Mouse (Mus musculus) small intestine, adult 2 months (tissue): Measurements from ENCODE around the gene Fxyd7. TPM values are rescaled to one million over a fixed set of nuclear protein-coding genes. Genes with fewer than 3 reads are reported as not detected.

Experiments
- H3K27ac ChIP-seq: fragments of 200-500 bp; 2 replicates; pipeline ENCODE4 v1.5.1; 2012; ENCODE audit warnings: low read depth, low read length, control low read depth, inconsistent platforms; ENCODE audit not compliant: insufficient read depth
- H3K27me3 ChIP-seq: fragments of 200-500 bp; 2 replicates; pipeline ENCODE4 v1.6.1; 2012; ENCODE audit warnings: mild to moderate bottlenecking, moderate library complexity, low read length, inconsistent platforms; ENCODE audit not compliant: control insufficient read depth, insufficient read depth
- H3K36me3 ChIP-seq: fragments of 200-500 bp; 2 replicates; pipeline ENCODE4 v1.6.1; 2012; ENCODE audit warnings: mild to moderate bottlenecking, low read length, control low read depth, inconsistent platforms; ENCODE audit not compliant: control insufficient read depth, insufficient read depth
- H3K4me1 ChIP-seq: fragments of 200-500 bp; 2 replicates; pipeline ENCODE4 v1.6.1; 2012; ENCODE audit warnings: low read length, inconsistent platforms, mixed read lengths; ENCODE audit not compliant: control insufficient read depth, insufficient read depth, insufficient read length
- H3K4me3 ChIP-seq: fragments of 200-500 bp; 2 replicates; pipeline ENCODE4 v1.5.1; 2012; ENCODE audit warnings: low read depth, mild to moderate bottlenecking, control low read depth, inconsistent platforms, low read length, moderate library complexity
- CTCF ChIP-seq: fragments of 200-500 bp; IDR thresholded peaks from 2 replicates; pipeline ENCODE4 v1.5.1; 2012; ENCODE audit warnings: low read depth, mild to moderate bottlenecking, control low read depth, inconsistent platforms, low read length, moderate library complexity, mixed read lengths; ENCODE audit not compliant: insufficient replicate concordance, insufficient read length; ENCODE audit errors: extremely low read depth
- POLR2A ChIP-seq: fragments of 200-500 bp; IDR thresholded peaks from 2 replicates; pipeline ENCODE4 v1.6.1; 2012; ENCODE audit warnings: low read depth, mild to moderate bottlenecking, control low read depth, inconsistent platforms, low read length, moderate library complexity
- WGBS: fragments of 180-500 bp; shearing (Covaris S2); methylation state at CpG from one replicate; pipeline ENCODE4 v1.1.7; 2018; 5-methylcytosine and 5-hydroxymethylcytosine counted together
- polyA plus RNA-seq: library from polyadenylated mRNA; depleted of rRNA; stranded (reverse); fragments of >200 nt; gene quantifications from 2 replicates; pipeline ENCODE4 v1.2.3, GENCODE M21; 2012; rRNA removed

Fxyd7 gene
- polyA plus RNA-seq, 1 experiment = 2.6 TPM

DNA sequence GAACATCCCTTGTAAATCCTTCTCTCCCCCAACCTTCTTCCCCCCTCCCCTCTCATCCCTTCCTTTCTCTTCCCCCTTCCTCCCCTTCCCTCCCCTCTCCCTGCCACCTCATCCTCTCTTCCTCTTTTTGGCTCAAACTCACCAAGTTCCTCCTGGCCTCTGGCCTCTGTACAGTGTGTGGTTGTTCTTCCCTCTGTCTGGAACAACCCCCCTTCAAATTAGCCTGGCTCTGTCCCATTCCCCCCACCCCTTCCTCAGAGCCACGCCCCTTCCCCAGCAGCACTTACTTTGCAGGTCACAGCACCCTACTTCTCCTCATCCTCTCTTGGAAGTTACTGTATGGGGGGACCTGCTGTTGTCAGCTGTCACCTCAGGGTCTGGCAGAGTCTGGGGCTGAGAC, 43.1 kb downstream of the Fxyd7 start:
- no peaks in the 10 kb centered on the region for H3K27me3 ChIP-seq
- H3K4me1 ChIP-seq = peaks cover 3% of the 10 kb centered on the region; the same call in 1 of the 2 replicates
- no peak overlapping the region for H3K27ac ChIP-seq
- TF ChIP-seq POLR2A = no peak
- no peak for TF ChIP-seq CTCF
- no peak overlapping the region for H3K4me3 ChIP-seq
- 48% methylated on average over 1 of the region's 1 CpGs for WGBS
- H3K36me3 ChIP-seq = no peaks in the 10 kb centered on the region

DNA sequence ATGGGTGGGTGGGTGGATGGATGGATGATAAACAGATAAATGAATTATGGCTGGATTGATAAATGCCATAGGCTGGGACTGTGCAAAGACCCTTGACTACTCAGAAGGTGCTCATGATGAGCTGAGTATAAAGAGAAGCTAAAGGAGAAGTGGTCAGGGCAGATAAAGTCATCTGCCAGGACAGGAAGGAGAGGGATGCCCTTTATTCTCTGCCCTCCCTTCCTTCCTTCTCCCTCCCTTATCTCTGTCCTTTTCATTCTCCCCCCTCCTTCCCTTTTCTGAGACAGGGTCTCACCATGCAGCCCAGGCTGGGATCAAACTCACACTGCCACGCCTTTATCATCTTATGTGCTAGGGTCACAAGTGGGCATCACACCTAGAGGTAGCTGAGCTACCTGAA, 43.5 kb downstream of the Fxyd7 start:
- TF ChIP-seq POLR2A = no peak
- no peak for TF ChIP-seq CTCF
- Histone ChIP-seq H3K27ac (no peak overlapping the region), H3K27me3 (no peaks in the 10 kb centered on the region), H3K36me3 (no peaks in the 10 kb centered on the region), H3K4me1 (peaks cover 3% of the 10 kb centered on the region; the same call in 1 of the 2 replicates), H3K4me3 (no peak overlapping the region)
- WGBS = 58% methylated on average over 1 of the region's 1 CpGs

GRCm38 (mm10) chr7:31002650-31003049, 48.6 kb downstream of the Fxyd7 start:
- 54% methylated on average over 8 of the region's 8 CpGs for WGBS
- TF ChIP-seq CTCF = no peak
- TF ChIP-seq POLR2A = no peak
- Histone ChIP-seq H3K36me3 (no peaks in the 10 kb centered on the region), H3K27me3 (no peaks in the 10 kb centered on the region), H3K4me3 (no peak overlapping the region), H3K27ac (peak overlapping the region; percentile 23; the same call in 1 of the 2 replicates), H3K4me1 (peaks cover 11% of the 10 kb centered on the region)

DNA sequence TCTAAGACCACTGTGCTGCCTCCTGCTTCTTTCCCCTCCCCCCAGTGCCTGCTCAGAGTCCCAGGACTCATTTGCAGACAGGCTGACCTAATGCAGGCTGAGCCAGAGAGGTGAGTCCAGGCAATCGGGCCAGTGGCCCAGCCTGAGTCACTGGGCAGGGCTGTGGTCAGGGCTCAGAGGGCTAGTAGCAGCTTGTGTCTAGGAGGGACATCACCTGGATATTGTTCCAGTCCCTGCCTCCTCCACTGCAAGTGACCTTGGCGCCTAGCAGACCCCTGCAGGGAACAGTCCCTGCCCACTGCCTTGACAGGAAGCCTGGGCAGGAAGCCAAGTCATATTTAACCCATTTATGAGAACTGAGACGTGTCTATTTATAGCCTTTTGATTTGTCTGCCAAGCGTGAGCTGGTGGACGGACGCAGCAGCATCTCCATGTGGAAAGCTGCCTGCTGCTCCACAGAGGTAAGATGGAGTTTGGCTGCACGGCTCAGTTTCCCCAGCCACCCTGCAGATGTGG, 50.7 kb downstream of the Fxyd7 start:
- 5% methylated on average over 7 of the region's 7 CpGs for WGBS
- Histone ChIP-seq H3K27me3 (no peaks in the 10 kb centered on the region), H3K4me1 (peaks cover 11% of the 10 kb centered on the region), H3K4me3 (peak overlapping the region; percentile 39), H3K27ac (peak overlapping the region; percentile 64), H3K36me3 (no peaks in the 10 kb centered on the region)
- TF ChIP-seq POLR2A = no peak
- TF ChIP-seq CTCF = no peak

- Histone ChIP-seq H3K27me3 (no peaks in the 10 kb centered on the region), H3K4me1 (peaks cover 8% of the 10 kb centered on the region), H3K27ac (no peak overlapping the region), H3K36me3 (no peaks in the 10 kb centered on the region), H3K4me3 (no peak overlapping the region)
- 93% methylated on average over 2 of the region's 2 CpGs for WGBS
- TF ChIP-seq POLR2A (no peak), CTCF (no peak)
Measured at GRCm38 (mm10) chr7:30996491-30996890, 54.8 kb downstream of the Fxyd7 start.

- 89% methylated on average over 5 of the region's 5 CpGs for WGBS
- Histone ChIP-seq H3K4me3 (no peak overlapping the region), H3K27me3 (no peaks in the 10 kb centered on the region), H3K36me3 (no peaks in the 10 kb centered on the region), H3K4me1 (no peaks in the 10 kb centered on the region; the same call in 1 of the 2 replicates), H3K27ac (no peak overlapping the region)
- TF ChIP-seq CTCF (no peak), POLR2A (no peak)
Measured at GRCm38 (mm10) chr7:30993986-30994385, 57.3 kb downstream of the Fxyd7 start.

Other genes with a start within 250 kb of the Fxyd7 start
- 9.1 and 9.5 TPM in 2 replicates for gene Ffar2, start 227.7 kb downstream of the Fxyd7 start, polyA plus RNA-seq
- gene Ffar3, start 195.3 kb downstream of the Fxyd7 start, polyA plus RNA-seq = 0.90 and 3.5 TPM in 2 replicates
- gene Ffar1, start 189.9 kb downstream of the Fxyd7 start, polyA plus RNA-seq = 0.66 and 2.2 TPM in 2 replicates
- gene Cd22, start 171.1 kb downstream of the Fxyd7 start, polyA plus RNA-seq = 4.5 and 9.2 TPM in 2 replicates
- gene Mag, start 136.6 kb downstream of the Fxyd7 start, polyA plus RNA-seq = 0.48 and 0.52 TPM in 2 replicates
- 0.76 and 58.9 TPM in 2 replicates for gene Hamp2, start 126.8 kb downstream of the Fxyd7 start, polyA plus RNA-seq
- 0.65 TPM in 1 of 2 replicates, not detected in the other for gene Hamp, start 107.4 kb downstream of the Fxyd7 start, polyA plus RNA-seq
- gene Usf2, start 94.7 kb downstream of the Fxyd7 start, polyA plus RNA-seq = 78.9 and 162 TPM in 2 replicates
- gene Lsr, start 78.0 kb downstream of the Fxyd7 start, polyA plus RNA-seq = 267 and 816 TPM in 2 replicates
- 4.4 and 9.8 TPM in 2 replicates for gene Fam187b, start 77.7 kb downstream of the Fxyd7 start, polyA plus RNA-seq
- gene Fxyd5, start 9.0 kb downstream of the Fxyd7 start, polyA plus RNA-seq = 24.8 and 31.8 TPM in 2 replicates
- 35.6 and 41.4 TPM in 2 replicates for gene Fxyd1, start 5.7 kb upstream of the Fxyd7 start, polyA plus RNA-seq
- 2.5 and 3.0 TPM in 2 replicates for gene Lgi4, start 7.9 kb upstream of the Fxyd7 start, polyA plus RNA-seq
- 22.7 and 60.7 TPM in 2 replicates for gene Fxyd3, start 25.2 kb upstream of the Fxyd7 start, polyA plus RNA-seq
- gene Hpn, start 63.8 kb upstream of the Fxyd7 start, polyA plus RNA-seq = 4.2 and 27.5 TPM in 2 replicates
- gene Scn1b, start 75.5 kb upstream of the Fxyd7 start, polyA plus RNA-seq = 11.1 and 19.6 TPM in 2 replicates
- gene Gramd1a, start 104.4 kb upstream of the Fxyd7 start, polyA plus RNA-seq = 56.4 and 64.9 TPM in 2 replicates
- not detected in 2 replicates for gene Scgb2b2, start 239.0 kb upstream of the Fxyd7 start, polyA plus RNA-seq
- gene Scgb1b2, start 240.4 kb upstream of the Fxyd7 start, polyA plus RNA-seq = not detected in 2 replicates